Mouse (Mus musculus) mesoderm, embryonic 11.5 days (tissue): Measurements from ENCODE around the gene Mcub.

Experiments used
- DNase-seq: peaks from one replicate; pipeline ENCODE4 v3.0.0-alpha.2; 2012; ENCODE audit warnings: low read depth, low spot score

Mcub gene

DNA sequence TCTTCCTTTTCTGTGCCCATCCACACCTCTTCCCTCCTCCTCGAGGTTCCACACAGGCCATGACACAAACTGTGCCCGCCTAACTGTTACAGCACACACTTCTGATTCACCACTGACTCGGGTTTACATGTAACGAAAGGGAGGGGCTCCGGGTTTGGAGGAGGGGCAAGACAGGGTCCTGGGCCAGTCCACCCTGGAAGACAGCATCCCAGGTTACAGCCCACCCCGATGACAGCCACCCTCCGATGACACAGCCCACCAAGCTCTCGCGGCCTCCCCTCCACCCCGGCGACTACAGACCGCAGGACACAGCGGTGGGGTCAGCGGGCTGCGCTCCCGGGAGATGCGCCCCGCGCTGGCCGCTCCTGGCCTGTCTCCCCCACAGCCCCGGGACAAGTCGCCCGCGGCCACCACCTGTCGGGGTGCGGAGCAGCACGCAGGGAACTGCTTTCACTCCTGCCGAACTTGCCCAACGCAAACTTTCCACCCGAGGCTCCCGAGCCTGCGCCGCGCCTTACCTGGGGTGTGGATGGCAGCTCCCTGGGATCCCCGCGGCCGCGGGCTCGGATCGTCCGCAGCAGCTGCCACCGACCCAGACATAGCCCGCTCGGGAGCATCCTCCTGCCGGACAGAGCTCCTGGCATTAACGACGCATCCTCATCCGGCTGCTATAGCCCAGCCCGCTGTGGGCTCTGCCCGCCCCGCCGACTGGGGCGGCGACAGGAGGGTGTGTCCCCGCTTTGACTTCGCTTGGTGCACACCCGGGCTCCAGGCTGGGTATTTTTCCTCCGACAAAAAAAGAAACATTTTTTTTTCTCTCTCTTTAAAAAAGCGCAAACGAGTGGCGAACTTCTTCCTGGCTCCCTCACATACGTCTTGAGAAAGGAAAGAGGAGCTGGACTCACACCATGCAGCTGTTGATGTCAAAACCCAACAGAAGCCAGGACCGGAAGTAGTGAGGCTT, at the start of gene Mcub:
Gene Mcub (minus strand): TSS at position 775 of the 964 bp plus-strand sequence.
- DNase-seq: peak; percentile 38

- DNase-seq: no peak
These were observed 42.9 kb upstream of the Mcub start for GRCm38 (mm10) chr3:130012943-130013342.

- no peak for DNase-seq
These were observed 41.2 kb upstream of the Mcub start for GRCm38 (mm10) chr3:130011236-130011635.

- DNase-seq: no peak
These were observed 36.1 kb upstream of the Mcub start for GRCm38 (mm10) chr3:130006141-130006540.

DNA sequence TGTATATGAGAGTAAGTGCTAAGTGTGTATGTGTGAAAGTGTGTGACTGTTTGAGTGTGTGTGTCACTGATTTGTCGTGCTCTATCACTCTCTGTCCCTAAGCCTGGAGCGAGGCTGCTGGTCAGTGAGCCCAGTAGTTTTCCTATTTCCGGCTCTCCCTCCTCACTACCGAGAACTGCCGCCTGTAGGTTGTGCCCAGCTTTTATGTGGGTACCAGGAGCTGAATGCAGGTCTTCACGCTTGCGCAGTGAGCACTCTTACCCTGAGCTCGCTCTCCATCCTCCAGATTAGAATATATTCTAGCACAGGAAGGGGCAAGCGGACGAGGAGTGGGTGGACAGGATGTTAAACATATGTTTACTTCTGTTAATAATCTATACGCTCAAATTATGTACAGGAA, 30.9 kb upstream of the Mcub start:
- DNase-seq: no peak

GRCm38 (mm10) chr3:129998526-129998925, 28.5 kb upstream of the Mcub start:
- DNase-seq: no peak

DNA sequence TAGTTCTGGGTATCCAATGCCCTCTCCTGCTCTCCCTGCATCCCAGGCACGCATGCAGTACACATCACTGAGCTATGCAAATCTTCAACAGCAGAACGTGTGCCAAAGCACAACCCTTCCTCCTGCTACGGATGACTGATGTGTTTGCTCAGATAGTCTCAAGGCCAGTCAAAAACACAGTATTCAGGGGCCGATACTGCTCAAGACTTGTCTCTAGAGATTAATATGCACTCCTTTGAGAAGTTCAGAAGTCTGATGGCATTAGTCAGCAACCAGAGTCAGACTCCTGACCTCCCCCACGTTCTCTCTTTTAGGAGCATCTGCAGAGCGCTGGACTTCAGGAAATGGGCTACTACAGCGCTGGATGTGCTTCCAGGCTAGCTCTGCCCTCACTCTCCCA, 28.0 kb upstream of the Mcub start:
- DNase-seq: no peak

DNA sequence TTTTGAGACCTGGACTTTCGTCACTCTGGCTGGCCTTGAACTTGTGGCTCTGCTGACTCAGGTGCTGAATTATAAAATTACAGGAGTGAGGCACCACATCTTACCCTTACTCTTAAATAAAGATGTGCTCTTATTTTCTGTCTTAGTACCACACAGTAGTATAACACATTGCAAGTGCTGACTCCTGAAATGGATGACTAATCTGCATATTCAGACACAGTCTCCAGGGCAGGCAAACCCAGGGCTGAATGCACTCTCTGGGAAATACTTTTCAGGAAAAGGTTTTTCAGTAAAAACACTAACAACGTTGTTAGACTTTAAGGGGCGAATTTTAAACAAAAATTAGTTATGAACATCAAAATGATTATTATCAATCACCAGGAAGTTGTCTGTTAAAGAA, 27.3 kb upstream of the Mcub start:
- no peak for DNase-seq

- no peak for DNase-seq
These were observed 17.3 kb upstream of the Mcub start for GRCm38 (mm10) chr3:129987297-129987696.

GRCm38 (mm10) chr3:129985335-129985734, 15.3 kb upstream of the Mcub start:
- DNase-seq: no peak

DNA sequence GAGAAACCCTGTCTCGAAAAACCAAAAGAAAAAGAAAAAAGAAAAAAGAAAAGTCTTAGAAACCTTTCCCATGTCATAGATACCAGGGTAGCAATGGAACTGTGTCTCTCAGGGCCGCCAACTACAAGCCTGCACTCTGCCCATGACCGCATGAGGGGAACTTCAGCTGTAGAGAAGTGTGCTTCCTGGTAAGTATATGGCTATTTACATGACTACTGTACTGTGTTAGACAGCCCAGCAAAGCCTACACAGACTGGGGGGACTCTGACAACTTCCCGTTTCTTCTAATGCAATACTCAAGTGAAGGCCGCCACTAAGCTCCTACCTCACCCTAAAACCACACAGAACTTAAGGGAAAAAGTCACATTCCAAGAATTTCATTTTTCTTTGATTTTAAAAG, 14.8 kb upstream of the Mcub start:
- DNase-seq: no peak

- DNase-seq: no peak
These were observed 12.3 kb upstream of the Mcub start for GRCm38 (mm10) chr3:129982271-129982670.

- no peak for DNase-seq
These were observed 11.8 kb upstream of the Mcub start for GRCm38 (mm10) chr3:129981756-129982155.

- DNase-seq: no peak
These were observed 9.5 kb upstream of the Mcub start for GRCm38 (mm10) chr3:129979510-129979909.

DNA sequence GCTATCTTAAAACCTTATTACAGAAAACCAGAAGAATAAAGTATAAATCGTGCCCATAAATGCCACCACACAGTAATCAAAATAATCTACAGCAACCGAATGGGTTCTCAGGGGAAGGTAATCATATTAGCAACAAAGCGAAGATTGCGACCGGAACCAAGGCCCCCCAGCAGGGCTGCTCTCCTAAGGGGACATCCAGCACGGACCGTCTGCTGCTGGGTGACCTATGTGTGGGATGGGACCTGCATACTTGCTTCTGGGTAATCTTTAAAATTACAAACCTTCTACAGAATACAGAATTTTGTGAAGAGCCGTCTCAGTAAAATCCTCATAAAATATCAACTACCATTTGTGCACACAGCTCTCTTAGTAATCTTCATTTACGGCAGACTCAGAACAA, 8.7 kb upstream of the Mcub start:
- DNase-seq: no peak

DNA sequence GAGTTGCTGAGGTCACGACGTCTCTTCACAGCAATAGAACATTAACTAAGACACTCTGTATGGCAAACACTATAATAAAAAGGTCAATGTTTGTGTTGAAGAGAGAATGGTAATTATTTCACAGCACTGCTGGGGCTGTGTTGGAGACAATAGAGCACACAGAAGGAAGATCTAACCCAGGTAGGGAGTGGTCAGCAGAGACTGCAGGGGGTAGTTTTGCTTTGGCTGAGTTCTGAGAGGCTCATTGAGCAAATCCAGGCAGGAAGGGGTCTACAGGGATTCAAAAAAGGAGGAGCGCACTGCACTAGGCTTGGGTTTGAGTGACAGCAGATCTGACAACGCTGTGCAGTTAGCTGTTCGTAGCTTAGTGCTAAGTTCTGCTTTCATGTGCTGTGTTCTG, 6.3 kb upstream of the Mcub start:
- no peak for DNase-seq

GRCm38 (mm10) chr3:129970529-129971515, 816 bp upstream of the Mcub start:
- peak; percentile 30 for DNase-seq

DNA sequence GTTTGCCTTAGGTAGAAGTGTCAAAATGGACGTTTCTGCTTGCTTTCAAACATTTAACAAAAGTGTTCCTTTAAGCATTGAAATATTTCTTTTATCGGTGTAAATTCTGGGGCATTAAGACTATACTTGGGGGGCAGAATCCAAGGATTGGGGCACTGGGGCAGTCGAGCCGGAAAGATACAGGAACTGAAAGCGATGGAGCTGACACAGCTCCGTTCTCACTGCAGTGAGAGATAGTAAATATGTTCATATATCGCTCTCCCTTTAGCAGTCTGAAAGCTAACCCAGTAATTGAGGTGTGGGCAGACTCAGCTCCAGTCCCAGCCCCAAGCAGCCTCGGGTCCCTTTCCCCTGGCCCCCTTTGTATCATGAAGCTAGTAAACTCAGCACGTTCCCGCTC, 975 bp downstream of the Mcub start:
- DNase-seq: no peak

DNA sequence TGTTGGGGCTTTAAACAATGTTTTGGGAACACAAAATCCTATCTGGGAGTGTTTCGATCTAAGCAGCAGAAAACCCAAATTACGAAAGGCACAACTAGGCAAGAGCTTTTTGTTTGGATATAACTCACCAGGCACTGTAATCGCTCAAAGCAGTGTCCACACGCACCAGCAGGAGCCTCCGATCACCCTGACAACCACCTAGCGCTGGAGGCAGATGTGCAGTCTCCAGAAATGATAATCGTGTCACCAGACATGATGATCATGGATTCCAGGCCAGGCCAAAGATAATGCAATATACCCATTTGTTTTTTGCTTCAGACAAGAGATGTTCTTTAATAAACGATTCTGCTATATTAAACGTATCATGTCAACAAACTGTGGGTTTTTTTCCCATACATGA, 2.1 kb downstream of the Mcub start:
- DNase-seq: no peak

- no peak for DNase-seq
These were observed 5.3 kb downstream of the Mcub start for GRCm38 (mm10) chr3:129964681-129965080.

- no peak for DNase-seq
These were observed 7.5 kb downstream of the Mcub start for GRCm38 (mm10) chr3:129962533-129962932.

- no peak for DNase-seq
These were observed 16.7 kb downstream of the Mcub start for GRCm38 (mm10) chr3:129953296-129953695.
